Mouse (Mus musculus): ENCODE measurements around the gene Enpp6. TPM values are rescaled to one million over a fixed set of nuclear protein-coding genes. Genes with fewer than 3 reads are reported as not detected.
A peak's percentile ranks its signal among the peaks of the same experiment; 100 is the strongest.

The Enpp6 gene
- total RNA-seq (2021): 10 to 100 TPM; 28.9 to 29.2 TPM
- long read RNA-seq, experiment 1, full-length matches to known transcripts: 18 of 25 reads
- long read RNA-seq, experiment 1, partial matches to known transcripts: 0 of 25 reads
- long read RNA-seq, experiment 1, other reads (novel, unspliced or antisense): 7 of 25 reads
- long read RNA-seq, experiment 2, full-length matches to known transcripts: 22 of 26 reads
- long read RNA-seq, experiment 2, partial matches to known transcripts: 1 of 26 reads
- long read RNA-seq, experiment 2, other reads (novel, unspliced or antisense): 3 of 26 reads

GRCm38 (mm10) chr8:46986386-46987140 lies at the start of gene Enpp6:
TSS of gene Enpp6 (plus strand) at chr8:46986887.
- no peak for DNase-seq (ENCODE audit: low spot score in 2 of 2)

- DNase-seq (ENCODE audit: low spot score in 2 of 2): no peak
These were observed 48.5 kb upstream of the Enpp6 start for GRCm38 (mm10) chr8:46938218-46938617.

- DNase-seq (ENCODE audit: low spot score in 2 of 2): no peak
These were observed 45.4 kb upstream of the Enpp6 start for GRCm38 (mm10) chr8:46941295-46941694.

- DNase-seq (ENCODE audit: low spot score in 2 of 2): no peak
These were observed 44.7 kb upstream of the Enpp6 start for GRCm38 (mm10) chr8:46941731-46942650.

GRCm38 (mm10) chr8:46942651-46943024 lies 44.0 kb upstream of the Enpp6 start:
- no peak for DNase-seq (ENCODE audit: low spot score in 2 of 2)

GRCm38 (mm10) chr8:46943337-46943736 lies 43.4 kb upstream of the Enpp6 start:
- no peak for DNase-seq (ENCODE audit: low spot score in 2 of 2)

GRCm38 (mm10) chr8:46946181-46946580 lies 40.5 kb upstream of the Enpp6 start:
- no peak for DNase-seq (ENCODE audit: low spot score in 2 of 2)

GRCm38 (mm10) chr8:46948091-46948757 lies 38.5 kb upstream of the Enpp6 start:
- DNase-seq (ENCODE audit: low spot score in 2 of 2): no peak

- peak; percentile 65 to 78 for DNase-seq (ENCODE audit: low spot score in 2 of 2)
These were observed 33.2 kb upstream of the Enpp6 start for GRCm38 (mm10) chr8:46953472-46953871.

- DNase-seq (ENCODE audit: low spot score in 2 of 2): no peak
These were observed 23.9 kb upstream of the Enpp6 start for GRCm38 (mm10) chr8:46962630-46963427.

- no peak for DNase-seq (ENCODE audit: low spot score in 2 of 2)
These were observed 23.0 kb upstream of the Enpp6 start for GRCm38 (mm10) chr8:46963619-46964145.

- DNase-seq (ENCODE audit: low spot score in 2 of 2): no peak
These were observed 20.9 kb upstream of the Enpp6 start for GRCm38 (mm10) chr8:46965812-46966211.

- DNase-seq (ENCODE audit: low spot score in 2 of 2): no peak
These were observed 18.0 kb upstream of the Enpp6 start for GRCm38 (mm10) chr8:46968721-46969120.

- no peak for DNase-seq (ENCODE audit: low spot score in 2 of 2)
These were observed 17.3 kb upstream of the Enpp6 start for GRCm38 (mm10) chr8:46969386-46969785.

- DNase-seq (ENCODE audit: low spot score in 2 of 2): no peak
These were observed 9.3 kb upstream of the Enpp6 start for GRCm38 (mm10) chr8:46977376-46977775.

- DNase-seq (ENCODE audit: low spot score in 2 of 2): no peak
These were observed 4.5 kb upstream of the Enpp6 start for GRCm38 (mm10) chr8:46982166-46982565.

- no peak for DNase-seq (ENCODE audit: low spot score in 2 of 2)
These were observed 3.9 kb upstream of the Enpp6 start for GRCm38 (mm10) chr8:46982770-46983169.

GRCm38 (mm10) chr8:46984647-46985046 lies 2.0 kb upstream of the Enpp6 start:
- DNase-seq (ENCODE audit: low spot score in 2 of 2): no peak

- DNase-seq (ENCODE audit: low spot score in 2 of 2): peak in 1 of 2 experiments; percentile 21
These were observed 1.7 kb downstream of the Enpp6 start for GRCm38 (mm10) chr8:46988366-46988765.

GRCm38 (mm10) chr8:46991081-46991480 lies 4.4 kb downstream of the Enpp6 start:
- no peak for DNase-seq (ENCODE audit: low spot score in 2 of 2)
